Mouse (Mus musculus) layer of hippocampus, adult 9-10 months (tissue): ENCODE results near the gene Aspscr1.

Experiments
- DNase-seq: peaks from one replicate; pipeline ENCODE4 v3.0.0; 2022; ENCODE audit warnings: low spot score

The Aspscr1 gene

DNA sequence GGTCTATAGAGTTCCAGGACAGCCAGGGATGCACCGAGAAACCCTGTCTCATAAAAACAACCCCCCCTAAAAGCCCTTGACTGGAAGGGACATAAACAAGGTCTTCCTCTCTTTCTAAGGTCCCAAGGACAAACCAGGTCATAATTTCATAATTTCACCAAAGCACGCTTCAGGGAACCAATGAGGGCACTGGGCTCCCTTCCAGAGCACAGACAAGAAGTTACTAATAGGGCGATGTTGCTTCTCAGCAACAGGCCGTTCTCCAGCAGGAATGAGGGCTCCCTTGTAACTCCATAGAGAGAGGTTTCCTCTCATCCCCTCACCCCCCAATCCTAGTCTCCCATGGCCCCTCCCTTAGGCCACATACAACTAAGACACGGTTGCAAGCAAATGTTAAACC is 68.2 kb downstream of the Aspscr1 start:
- DNase-seq = no peak

DNA sequence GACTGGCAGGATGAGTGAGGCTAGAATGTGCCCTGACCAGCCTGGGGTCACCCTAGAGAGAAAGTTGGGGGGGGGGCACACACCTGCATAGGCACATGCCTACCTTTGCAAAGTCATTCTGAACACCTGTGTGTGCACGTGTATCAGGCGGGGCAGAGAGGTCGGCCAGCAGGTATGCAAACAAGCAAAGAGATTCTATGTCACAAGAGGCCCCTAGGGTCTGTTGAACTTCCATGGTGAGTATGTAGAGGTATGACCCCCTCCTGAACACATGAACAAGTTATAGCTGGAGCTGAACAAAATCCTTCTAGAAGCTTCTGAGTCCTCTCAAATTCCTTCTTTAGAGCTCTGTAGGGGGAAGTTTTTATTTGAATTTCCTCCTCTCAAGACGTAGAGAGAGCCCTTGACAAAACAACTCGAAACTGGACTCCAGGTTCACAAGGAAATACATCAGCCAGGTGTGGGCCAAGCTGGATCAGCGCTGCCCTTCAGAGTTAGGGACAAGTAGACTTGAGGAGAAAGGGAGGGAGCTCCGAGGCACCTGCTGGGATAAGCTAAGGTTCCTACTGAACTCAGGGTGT is 71.4 kb downstream of the Aspscr1 start:
- DNase-seq = no peak

DNA sequence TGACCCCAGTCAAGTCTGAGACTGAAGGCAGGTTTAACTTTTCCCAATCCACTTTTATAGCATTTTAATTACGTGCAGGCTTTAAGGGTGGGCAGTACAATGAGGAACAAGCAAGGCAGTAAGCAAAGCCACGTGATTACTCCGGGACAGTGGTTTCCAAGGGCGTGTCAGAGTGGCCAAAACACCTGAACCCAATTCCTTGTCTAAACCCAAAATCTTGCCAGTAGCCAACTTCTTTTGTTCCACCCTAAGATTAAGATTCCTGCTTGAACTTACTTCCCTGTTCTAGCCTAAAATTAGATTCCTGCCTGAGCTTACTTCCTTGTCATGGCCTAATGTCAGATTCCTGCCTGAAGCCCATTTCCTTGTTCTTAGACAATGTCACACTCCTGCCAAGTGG is 75.2 kb downstream of the Aspscr1 start:
- no peak for DNase-seq

DNA sequence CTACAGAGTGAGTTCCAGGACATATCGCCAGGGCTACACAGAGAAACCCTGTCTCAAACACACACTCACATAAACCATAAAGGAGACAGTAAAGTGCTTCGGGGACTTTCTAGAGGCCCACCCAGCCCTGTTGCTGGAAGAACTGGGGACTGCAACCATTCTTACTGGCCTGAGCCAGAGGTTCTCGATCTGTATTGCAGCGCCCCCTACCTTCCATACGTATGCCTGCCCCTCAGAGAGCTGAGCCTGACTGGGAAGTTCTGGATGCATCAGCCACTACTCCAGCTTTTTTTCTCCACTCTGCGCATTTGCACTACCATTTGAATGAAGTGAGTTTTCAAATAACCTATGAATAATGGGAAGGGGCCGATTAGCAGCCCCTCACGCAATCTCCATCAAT is 76.7 kb downstream of the Aspscr1 start:
- no peak for DNase-seq

DNA sequence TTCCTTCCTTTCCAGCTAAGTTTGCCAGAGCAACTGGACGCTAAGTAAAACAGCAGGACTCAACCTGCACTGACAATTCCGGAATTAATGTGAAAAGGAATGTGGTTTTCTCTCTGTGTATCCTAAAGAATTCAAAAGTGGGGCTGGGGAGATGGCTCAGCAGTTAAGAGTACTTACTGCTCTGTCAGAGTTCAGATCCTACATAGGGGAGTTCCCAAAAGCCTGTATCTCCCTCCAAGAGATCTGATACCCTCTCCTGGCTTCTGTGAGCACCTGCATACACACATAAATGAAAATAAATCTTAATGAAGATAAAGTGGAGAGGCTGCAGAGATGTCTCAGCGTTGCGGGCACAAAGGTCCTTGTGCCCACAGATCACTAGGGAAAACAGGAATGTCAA is 78.8 kb downstream of the Aspscr1 start:
- no peak for DNase-seq
